Mouse (Mus musculus) adrenal gland, postnatal 10 days (tissue): Measurements from ENCODE around the gene Ppm1h. TPM values are rescaled to one million over a fixed set of nuclear protein-coding genes. Genes with fewer than 3 reads are reported as not detected.
A peak's percentile ranks its signal among the peaks of the same experiment; 100 is the strongest.

Experiments used
- DNase-seq: peaks from one replicate; pipeline ENCODE4 v3.0.0; 2021; ENCODE audit warnings: mixed read lengths
- total RNA-seq, 2 experiments: library from RNA; stranded (reverse); gene quantifications; 2 replicates each; pipeline ENCODE4 v1.2.3; 2021

Ppm1h gene
- total RNA-seq, 2 experiments from 2014 or later, result 13.0 to 15.7 TPM

DNA sequence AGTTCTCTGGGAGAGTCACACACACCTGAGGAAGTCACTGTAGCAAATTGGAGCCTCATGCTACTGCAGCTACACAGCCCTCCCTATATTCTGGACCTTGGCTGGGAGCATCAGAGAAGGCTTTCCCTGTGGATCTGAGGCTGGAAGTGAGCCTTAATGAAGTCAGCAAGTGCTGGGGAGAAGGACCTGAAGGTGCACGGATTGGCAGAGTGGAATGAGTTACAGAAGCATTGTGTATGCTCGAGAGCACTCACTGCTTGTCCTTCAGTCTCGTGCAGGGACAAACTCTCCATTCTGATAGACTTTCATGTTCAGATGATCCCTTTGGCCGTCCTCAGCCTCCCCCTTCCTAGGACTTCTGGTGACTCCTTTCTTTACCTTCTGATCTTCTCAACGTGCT lies 26.3 kb downstream of the Ppm1h start:
- no peak for DNase-seq

GRCm38 (mm10) chr10:122705457-122705856 lies 26.9 kb downstream of the Ppm1h start:
- no peak for DNase-seq

GRCm38 (mm10) chr10:122711381-122711811 lies 32.8 kb downstream of the Ppm1h start:
- no peak for DNase-seq

DNA sequence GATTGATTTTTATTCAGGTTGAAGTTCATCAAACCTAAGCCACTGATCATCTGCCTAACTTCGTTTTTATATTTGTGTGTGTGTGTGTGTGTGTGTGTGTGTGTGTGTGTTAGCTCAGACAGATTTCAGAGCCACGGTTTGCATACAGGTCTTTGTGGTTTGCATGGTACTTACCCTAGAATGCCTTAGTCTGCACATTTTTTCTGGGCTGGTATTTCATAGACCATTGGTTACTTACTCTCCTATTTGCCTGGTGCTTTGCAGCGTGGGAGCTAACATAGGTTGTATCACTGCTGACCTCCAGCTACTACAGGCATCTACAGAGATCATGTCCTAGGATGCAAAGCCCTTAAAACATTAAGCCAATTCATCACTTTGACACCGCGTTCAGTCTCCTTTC lies 33.7 kb downstream of the Ppm1h start:
- no peak for DNase-seq

DNA sequence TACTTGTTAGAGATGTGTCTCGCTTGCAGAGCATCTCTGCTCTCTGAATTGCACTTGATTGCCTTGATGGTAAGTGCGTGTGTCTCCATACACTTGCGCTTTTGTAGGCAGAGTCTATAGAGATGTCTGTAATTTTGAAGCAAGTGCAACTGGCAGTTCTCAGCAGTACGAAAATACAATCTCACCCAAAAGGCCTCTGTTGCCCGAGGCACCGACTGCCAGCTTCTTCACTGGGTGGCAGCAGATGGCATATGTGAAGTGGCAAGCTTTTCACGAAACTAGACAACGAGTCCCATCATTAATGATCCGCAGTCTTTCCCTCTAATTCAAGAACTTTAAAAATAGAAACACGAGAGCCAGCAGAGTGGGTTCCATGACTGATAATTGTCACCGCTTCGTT lies 37.3 kb downstream of the Ppm1h start:
- DNase-seq, result no peak

DNA sequence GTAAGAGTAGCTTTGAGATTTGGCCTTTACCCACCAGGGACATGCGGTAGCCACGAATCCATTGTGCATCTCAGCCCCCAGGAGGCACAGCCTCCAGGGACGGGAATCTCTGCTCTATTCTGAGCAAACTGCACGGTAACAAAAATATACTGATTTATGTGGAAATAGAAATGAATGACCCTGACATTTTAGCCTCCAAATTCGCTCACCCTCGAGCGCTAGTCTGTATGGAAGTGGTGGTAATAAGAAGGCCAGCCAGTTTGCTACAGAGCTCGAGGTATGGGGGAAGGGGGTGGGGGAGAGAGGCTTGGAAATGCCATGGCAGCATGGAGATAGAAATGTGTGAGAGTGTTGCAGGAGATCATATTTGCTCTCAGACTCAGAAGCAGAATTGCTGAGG lies 37.7 kb downstream of the Ppm1h start:
- no peak for DNase-seq

GRCm38 (mm10) chr10:122716739-122717474 lies 38.3 kb downstream of the Ppm1h start:
- DNase-seq, result no peak

GRCm38 (mm10) chr10:122717754-122718415 lies 39.3 kb downstream of the Ppm1h start:
- no peak for DNase-seq

DNA sequence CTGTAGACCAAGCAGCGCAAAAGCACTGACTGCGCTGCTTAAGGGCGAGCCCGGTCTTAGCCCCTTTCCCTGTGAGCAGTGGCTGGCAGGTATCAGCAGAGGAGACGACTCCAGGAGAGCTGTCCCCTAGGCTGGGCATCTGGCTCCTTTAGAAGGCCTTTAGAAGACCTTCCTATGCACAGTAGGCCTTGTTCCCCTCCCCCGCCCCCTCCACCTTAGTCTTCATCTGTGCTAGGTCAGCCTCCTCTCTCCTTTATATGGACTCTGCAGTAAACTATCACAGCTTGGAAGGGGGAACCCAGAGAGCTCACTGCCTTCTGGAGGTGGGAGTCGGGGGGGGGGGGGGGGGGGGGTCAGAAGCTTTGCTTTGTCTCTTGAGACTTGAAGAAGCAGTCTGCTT lies 40.4 kb downstream of the Ppm1h start:
- no peak for DNase-seq

GRCm38 (mm10) chr10:122722111-122722510 lies 43.5 kb downstream of the Ppm1h start:
- peak; percentile 66 for DNase-seq

GRCm38 (mm10) chr10:122724692-122725091 lies 46.1 kb downstream of the Ppm1h start:
- no peak for DNase-seq

DNA sequence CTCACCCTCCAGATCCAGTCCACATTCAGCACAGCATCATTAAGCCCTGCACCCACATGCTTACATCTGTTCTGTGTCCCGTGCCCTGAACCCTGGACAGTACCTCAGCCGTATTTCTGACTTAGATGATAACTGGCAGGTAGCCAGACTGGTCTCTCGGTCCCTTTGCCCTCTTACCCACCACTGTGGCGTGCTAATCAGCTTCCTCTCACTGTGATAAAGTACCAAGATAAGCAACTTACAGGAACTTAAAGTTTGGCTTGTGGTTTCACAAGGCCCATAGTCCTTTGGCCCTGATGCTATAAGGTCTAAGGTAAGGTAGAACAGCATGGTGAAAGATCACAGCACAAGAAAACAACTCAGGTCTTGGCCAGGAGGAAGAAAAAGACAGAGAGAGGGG lies 48.7 kb downstream of the Ppm1h start:
- no peak for DNase-seq

- no peak for DNase-seq
Measured at GRCm38 (mm10) chr10:122728172-122728571, 49.6 kb downstream of the Ppm1h start.

DNA sequence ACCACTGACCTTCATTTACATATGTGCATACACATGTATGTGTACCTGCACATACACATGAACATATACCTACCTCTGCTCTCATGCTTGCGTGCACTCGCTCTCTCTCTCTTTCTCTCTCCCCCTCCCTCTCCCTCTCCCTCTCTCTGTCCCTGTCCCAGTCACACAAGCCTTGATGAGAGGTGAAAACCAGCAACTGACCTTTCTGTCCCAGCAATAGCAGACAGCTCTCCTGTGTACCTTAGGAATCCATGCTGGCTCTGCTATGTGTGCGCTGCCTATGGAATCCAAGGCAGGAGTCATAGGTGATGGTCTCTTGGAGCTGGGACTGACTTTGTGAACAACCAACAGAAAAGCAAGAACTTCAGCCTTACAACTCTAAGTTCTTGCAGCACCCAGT lies 53.6 kb downstream of the Ppm1h start:
- DNase-seq, result no peak

DNA sequence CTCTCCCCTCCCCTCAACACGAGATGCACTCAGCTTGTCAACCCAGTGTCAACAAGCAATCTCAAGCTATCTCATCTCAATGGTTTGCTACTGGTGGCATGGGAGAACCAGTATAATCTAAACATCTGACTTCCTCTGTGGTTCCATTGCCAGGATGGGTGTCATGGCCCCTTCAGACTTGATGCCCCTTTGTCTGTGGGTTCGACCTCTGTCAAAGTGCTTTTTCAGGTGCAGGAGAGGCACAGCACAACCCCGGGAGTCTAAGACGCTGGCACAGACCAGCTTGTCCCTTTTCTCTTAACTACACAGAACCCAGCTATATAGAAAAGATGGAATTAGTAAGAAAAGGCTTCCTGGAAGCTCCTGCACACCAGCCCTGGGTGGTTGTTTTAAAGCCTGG lies 56.0 kb downstream of the Ppm1h start:
- no peak for DNase-seq

- no peak for DNase-seq
Measured at GRCm38 (mm10) chr10:122735284-122735784, 56.8 kb downstream of the Ppm1h start.

- no peak for DNase-seq
Measured at GRCm38 (mm10) chr10:122736835-122737234, 58.3 kb downstream of the Ppm1h start.

GRCm38 (mm10) chr10:122738526-122738925 lies 60.0 kb downstream of the Ppm1h start:
- no peak for DNase-seq

- DNase-seq, result no peak
Measured at GRCm38 (mm10) chr10:122739037-122739436, 60.5 kb downstream of the Ppm1h start.

DNA sequence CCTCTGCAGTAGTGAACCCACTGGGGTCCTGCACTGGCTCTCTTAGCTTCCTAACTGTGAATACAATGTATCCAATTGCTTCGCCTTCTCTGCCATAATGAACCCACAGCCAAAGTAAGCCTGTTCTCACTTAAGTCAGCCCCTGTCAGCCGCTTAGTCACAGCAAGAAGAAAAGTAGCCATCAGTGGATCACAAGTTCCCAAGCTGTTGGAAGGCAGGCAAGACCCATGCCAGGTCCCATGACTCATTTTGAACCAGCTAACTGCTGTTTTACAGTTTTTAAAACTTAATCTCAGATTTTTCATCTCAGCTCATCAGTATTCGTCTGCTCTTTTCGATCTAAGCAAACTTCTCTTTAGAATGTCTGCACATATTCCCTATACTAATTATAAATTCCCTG lies 61.6 kb downstream of the Ppm1h start:
- DNase-seq, result no peak

GRCm38 (mm10) chr10:122741191-122741590 lies 62.6 kb downstream of the Ppm1h start:
- DNase-seq, result no peak

- DNase-seq, result no peak
Measured at GRCm38 (mm10) chr10:122742136-122742535, 63.6 kb downstream of the Ppm1h start.

DNA sequence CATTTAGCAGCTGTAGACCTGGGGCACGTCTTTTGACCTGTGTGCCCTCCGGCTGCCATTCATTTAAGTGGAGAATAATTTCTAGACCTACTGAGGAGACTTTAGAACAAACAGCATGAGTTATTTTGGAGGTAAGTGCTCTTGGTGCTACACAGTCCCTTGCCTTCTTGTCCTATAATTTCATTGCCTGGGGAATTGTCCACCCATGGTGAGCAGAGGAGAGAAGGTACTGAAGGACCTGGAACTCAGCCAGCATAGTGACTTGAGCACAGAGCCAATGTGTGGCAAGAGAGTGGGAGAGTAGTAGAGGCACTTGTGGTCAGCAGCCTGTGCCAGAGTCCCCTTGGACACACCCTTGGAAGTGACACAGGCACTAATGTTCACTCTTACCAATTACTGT lies 64.8 kb downstream of the Ppm1h start:
- no peak for DNase-seq

DNA sequence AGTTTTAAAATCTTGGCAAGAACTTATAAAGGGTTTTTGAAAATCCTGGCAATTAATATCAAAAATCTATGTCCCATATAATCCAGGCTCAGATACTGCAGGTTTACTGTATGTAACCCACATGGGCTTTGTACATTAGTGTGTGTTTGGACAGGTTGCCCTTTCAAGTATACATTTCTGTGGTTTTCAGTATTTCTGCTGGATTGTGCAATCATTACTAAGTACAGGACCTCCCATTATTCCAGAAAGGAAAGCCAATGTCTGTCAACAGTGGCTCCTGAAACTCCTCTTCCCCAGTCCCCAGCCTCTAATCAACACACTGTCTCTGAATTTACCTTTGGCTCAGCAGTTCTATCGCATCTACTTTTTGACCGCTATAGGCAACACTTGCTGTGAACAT lies 66.4 kb downstream of the Ppm1h start:
- no peak for DNase-seq
